Mouse (Mus musculus) intestine, embryonic 16.5 days (tissue): ENCODE results near the gene 4930452B06Rik. TPM values are rescaled to one million over a fixed set of nuclear protein-coding genes. Genes with fewer than 3 reads are reported as not detected.

Experiments used
- ATAC-seq: fragments of 200-750 bp; cut with Nextera tagmentation; 2 replicates; pipeline ENCODE4 v1.8.0; 2017; ENCODE audit warnings: moderate TSS enrichment, moderate library complexity
- H3K27ac ChIP-seq: fragments of 300-500 bp; sonication (generic); 2 replicates; pipeline ENCODE4 v1.5.1; 2014; ENCODE audit warnings: mild to moderate bottlenecking, low read length
- H3K27me3 ChIP-seq: fragments of 300-500 bp; sonication (generic); replicated peaks from 2 replicates; pipeline ENCODE4 v1.6.1; 2014; ENCODE audit warnings: low read length, control low read depth, mixed read lengths; ENCODE audit not compliant: control insufficient read depth, insufficient read depth
- H3K36me3 ChIP-seq: fragments of 300-500 bp; sonication (generic); 2 replicates; pipeline ENCODE4 v1.6.1; 2014; ENCODE audit warnings: low read length, control low read depth; ENCODE audit not compliant: control insufficient read depth, insufficient read depth
- H3K4me1 ChIP-seq: fragments of 300-500 bp; sonication (generic); 2 replicates; pipeline ENCODE4 v1.6.1; 2014; ENCODE audit warnings: low read length, control low read depth, mixed read lengths; ENCODE audit not compliant: control insufficient read depth, insufficient read depth
- H3K4me2 ChIP-seq: fragments of 300-500 bp; sonication (generic); 2 replicates; pipeline ENCODE4 v1.6.1; 2014; ENCODE audit warnings: low read depth, low read length, control low read depth
- H3K4me3 ChIP-seq: fragments of 300-500 bp; sonication (generic); 2 replicates; pipeline ENCODE4 v1.5.1; 2014; ENCODE audit warnings: mild to moderate bottlenecking, low read length
- H3K9ac ChIP-seq: fragments of 300-500 bp; sonication (generic); 2 replicates; pipeline ENCODE4 v1.6.1; 2014; ENCODE audit warnings: low read depth, low read length
- H3K9me3 ChIP-seq: fragments of 300-500 bp; sonication (generic); 2 replicates; pipeline ENCODE4 v1.6.1; 2016; ENCODE audit warnings: low read length, control low read depth; ENCODE audit not compliant: control insufficient read depth
- WGBS: fragments of 180-500 bp; shearing (Covaris S2); extraction: QIAGEN DNeasy Blood & Tissue Kit; methylation state at CpG from one replicate; pipeline ENCODE4 v1.1.7; 2014; 5-methylcytosine and 5-hydroxymethylcytosine counted together
- polyA plus RNA-seq: library from polyadenylated mRNA; unstranded; fragments of >200 nt; fragmentation: Nextera tagmentation; extraction: Ambion mirVana; gene quantifications from 2 replicates; pipeline ENCODE4 v1.2.1, GENCODE M21; 2015

The 4930452B06Rik gene
- polyA plus RNA-seq, 1 experiment from 2014 or later = 4.9 TPM

DNA sequence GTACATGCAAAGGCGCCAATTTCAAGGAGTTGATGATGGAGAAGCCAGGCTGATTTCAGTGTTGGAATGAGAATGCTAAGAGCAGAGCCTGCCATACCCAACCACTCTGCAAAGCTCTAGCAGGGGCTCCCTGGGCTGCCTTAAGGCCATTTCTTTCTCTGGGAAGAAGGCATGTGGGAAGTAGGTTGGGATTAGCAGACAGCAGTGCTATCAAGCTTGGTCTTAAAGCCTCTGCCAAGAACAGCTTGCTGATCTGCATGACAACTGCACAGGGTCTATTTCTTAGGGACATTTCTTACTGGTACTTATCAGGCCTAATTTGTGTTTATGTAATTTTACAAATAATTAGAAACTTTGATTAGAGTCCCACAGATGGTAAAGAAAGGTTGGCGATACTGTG is 161.8 kb downstream of the 4930452B06Rik start:
- Histone ChIP-seq H3K9ac (no peak overlapping the region), H3K4me1 (no peaks in the 10 kb centered on the region), H3K27ac (no peak overlapping the region), H3K27me3 (no peaks in the 10 kb centered on the region), H3K4me3 (no peak overlapping the region), H3K36me3 (no peaks in the 10 kb centered on the region), H3K4me2 (no peak overlapping the region), H3K9me3 (no peaks in the 10 kb centered on the region)
- ATAC-seq = no peak
- 89% methylated on average over 2 of the region's 2 CpGs for WGBS

GRCm38 (mm10) chr14:8503345-8503744 is 162.7 kb downstream of the 4930452B06Rik start:
- no peak overlapping the region for H3K9ac ChIP-seq
- H3K4me3 ChIP-seq = no peak overlapping the region
- H3K9me3 ChIP-seq = no peaks in the 10 kb centered on the region
- no peak overlapping the region for H3K27ac ChIP-seq
- no peaks in the 10 kb centered on the region for H3K36me3 ChIP-seq
- 90% methylated on average over 3 of the region's 3 CpGs for WGBS
- no peaks in the 10 kb centered on the region for H3K4me1 ChIP-seq
- no peaks in the 10 kb centered on the region for H3K27me3 ChIP-seq
- H3K4me2 ChIP-seq = no peak overlapping the region
- ATAC-seq = no peak

- Histone ChIP-seq H3K27ac (no peak overlapping the region), H3K4me2 (no peak overlapping the region), H3K27me3 (no peaks in the 10 kb centered on the region), H3K9me3 (no peaks in the 10 kb centered on the region), H3K36me3 (no peaks in the 10 kb centered on the region), H3K9ac (no peak overlapping the region), H3K4me1 (no peaks in the 10 kb centered on the region), H3K4me3 (no peak overlapping the region)
- WGBS = 92% methylated on average over 5 of the region's 5 CpGs
- no peak for ATAC-seq
Observed at GRCm38 (mm10) chr14:8502496-8502895, 163.5 kb downstream of the 4930452B06Rik start.

DNA sequence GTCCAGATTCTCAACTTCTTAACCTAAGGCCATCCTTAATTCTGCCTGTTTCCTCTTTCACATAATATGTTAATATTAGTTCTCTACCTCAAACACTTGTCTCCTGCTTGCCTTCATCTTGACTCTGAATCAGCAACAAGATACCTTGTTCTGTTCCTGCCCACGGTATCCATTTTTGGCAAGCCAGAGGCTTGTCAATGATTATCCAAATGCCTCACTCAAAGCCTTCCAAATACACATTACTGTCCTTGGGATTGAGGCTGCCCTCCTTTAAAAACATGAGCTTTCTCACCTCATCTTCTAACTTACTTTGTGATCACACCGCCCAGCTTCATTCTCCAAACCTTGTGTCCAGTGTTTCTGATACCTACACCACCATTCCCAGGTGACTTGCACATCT is 170.3 kb downstream of the 4930452B06Rik start:
- H3K4me2 ChIP-seq = no peak overlapping the region
- H3K4me1 ChIP-seq = no peaks in the 10 kb centered on the region
- no peak overlapping the region for H3K9ac ChIP-seq
- H3K4me3 ChIP-seq = no peak overlapping the region
- WGBS = 76% methylated on average over 2 of the region's 2 CpGs
- no peaks in the 10 kb centered on the region for H3K9me3 ChIP-seq
- ATAC-seq = no peak
- no peaks in the 10 kb centered on the region for H3K36me3 ChIP-seq
- no peak overlapping the region for H3K27ac ChIP-seq
- no peaks in the 10 kb centered on the region for H3K27me3 ChIP-seq

DNA sequence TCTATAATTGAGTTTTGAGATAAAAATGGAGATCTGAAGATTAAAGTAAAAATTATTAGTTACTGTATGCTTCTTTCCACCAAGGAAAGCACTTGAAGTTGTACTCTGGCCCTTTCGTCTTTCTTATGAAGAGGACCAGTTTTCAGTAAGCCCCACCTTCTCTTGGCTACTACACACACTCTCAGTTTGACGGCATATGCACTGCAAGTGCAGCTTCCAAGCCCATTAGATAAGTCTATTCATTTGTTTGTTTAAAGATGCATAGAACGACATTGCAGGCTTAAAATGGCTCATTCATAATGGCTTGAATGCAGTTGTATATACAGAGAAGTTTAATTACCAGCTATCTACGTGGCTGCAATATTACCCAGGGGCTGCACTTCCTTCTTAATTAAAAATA is 171.1 kb downstream of the 4930452B06Rik start:
- H3K27ac ChIP-seq = no peak overlapping the region
- 51% methylated on average over 4 of the region's 4 CpGs for WGBS

GRCm38 (mm10) chr14:8494260-8494659 is 171.8 kb downstream of the 4930452B06Rik start:
- no peaks in the 10 kb centered on the region for H3K4me1 ChIP-seq
- no peaks in the 10 kb centered on the region for H3K9me3 ChIP-seq
- H3K9ac ChIP-seq = no peak overlapping the region
- no peak overlapping the region for H3K4me3 ChIP-seq
- H3K27me3 ChIP-seq = no peaks in the 10 kb centered on the region
- WGBS = 78% methylated on average over 1 of the region's 1 CpGs
- no peak overlapping the region for H3K4me2 ChIP-seq
- H3K27ac ChIP-seq = no peak overlapping the region
- no peak for ATAC-seq
- H3K36me3 ChIP-seq = no peaks in the 10 kb centered on the region

More for the DNA sequence above, 171.1 kb downstream of the 4930452B06Rik start:
- no peaks in the 10 kb centered on the region for H3K27me3 ChIP-seq
- no peaks in the 10 kb centered on the region for H3K9me3 ChIP-seq
- no peak overlapping the region for H3K4me2 ChIP-seq
- H3K9ac ChIP-seq = no peak overlapping the region
- H3K36me3 ChIP-seq = no peaks in the 10 kb centered on the region
- no peak for ATAC-seq
- H3K4me1 ChIP-seq = no peaks in the 10 kb centered on the region
- no peak overlapping the region for H3K4me3 ChIP-seq

DNA sequence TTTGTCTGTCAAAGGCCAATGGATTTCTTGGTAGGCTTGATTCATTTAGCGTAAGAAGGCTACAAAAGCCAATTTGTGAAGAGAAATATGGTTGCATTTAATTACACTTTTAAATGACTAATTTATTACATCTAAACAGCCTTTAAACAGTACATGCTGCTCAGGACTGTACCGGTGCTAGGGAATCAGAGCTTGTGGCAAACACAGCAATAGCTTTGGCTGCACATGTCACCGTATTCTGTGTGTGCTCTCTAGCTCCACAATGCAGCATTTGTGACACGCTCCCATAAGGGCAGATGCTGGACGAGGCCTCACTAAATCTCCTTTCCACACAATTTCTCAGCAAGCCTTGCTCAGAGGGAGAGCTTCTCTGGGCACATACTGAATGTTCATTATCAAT is 187.9 kb downstream of the 4930452B06Rik start:
- Histone ChIP-seq H3K4me3 (no peak overlapping the region), H3K36me3 (no peaks in the 10 kb centered on the region), H3K4me2 (no peak overlapping the region), H3K9ac (no peak overlapping the region), H3K27ac (no peak overlapping the region), H3K4me1 (no peaks in the 10 kb centered on the region), H3K27me3 (no peaks in the 10 kb centered on the region), H3K9me3 (no peaks in the 10 kb centered on the region)
- 78% methylated on average over 5 of the region's 5 CpGs for WGBS
- no peak for ATAC-seq

GRCm38 (mm10) chr14:8477348-8477747 is 188.7 kb downstream of the 4930452B06Rik start:
- WGBS = 73% methylated on average over 8 of the region's 8 CpGs
- H3K9ac ChIP-seq = no peak overlapping the region

DNA sequence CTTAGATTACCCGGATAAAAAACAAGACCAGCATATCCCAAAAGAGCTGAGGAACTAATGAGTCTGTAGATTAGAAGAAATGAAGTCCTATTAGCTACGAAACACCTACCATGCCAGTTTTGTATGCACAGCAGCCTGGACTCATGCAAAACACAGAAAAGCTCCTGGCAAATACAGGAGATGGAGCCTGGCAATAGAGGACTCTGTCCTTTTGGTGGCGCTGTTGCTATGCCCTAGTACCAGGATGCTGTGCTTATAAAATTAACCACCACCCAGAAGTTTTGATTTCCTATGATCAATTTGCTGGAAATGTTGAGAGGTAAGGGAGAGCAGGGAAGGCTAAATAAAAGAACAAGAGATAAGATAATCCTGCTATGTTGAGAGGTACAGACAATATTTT is 189.4 kb downstream of the 4930452B06Rik start:
- 73% methylated on average over 3 of the region's 3 CpGs for WGBS
- no peaks in the 10 kb centered on the region for H3K9me3 ChIP-seq
- H3K27me3 ChIP-seq = no peaks in the 10 kb centered on the region
- H3K27ac ChIP-seq = no peak overlapping the region
- no peak overlapping the region for H3K4me3 ChIP-seq
- H3K4me1 ChIP-seq = no peaks in the 10 kb centered on the region
- H3K36me3 ChIP-seq = no peaks in the 10 kb centered on the region
- no peak overlapping the region for H3K4me2 ChIP-seq
- no peak for ATAC-seq
- no peak overlapping the region for H3K9ac ChIP-seq

More at GRCm38 (mm10) chr14:8477348-8477747, 188.7 kb downstream of the 4930452B06Rik start:
- no peak overlapping the region for H3K4me3 ChIP-seq
- H3K27ac ChIP-seq = no peak overlapping the region
- H3K4me1 ChIP-seq = no peaks in the 10 kb centered on the region
- H3K9me3 ChIP-seq = no peaks in the 10 kb centered on the region
- no peaks in the 10 kb centered on the region for H3K36me3 ChIP-seq
- no peaks in the 10 kb centered on the region for H3K27me3 ChIP-seq
- no peak for ATAC-seq
- H3K4me2 ChIP-seq = no peak overlapping the region

DNA sequence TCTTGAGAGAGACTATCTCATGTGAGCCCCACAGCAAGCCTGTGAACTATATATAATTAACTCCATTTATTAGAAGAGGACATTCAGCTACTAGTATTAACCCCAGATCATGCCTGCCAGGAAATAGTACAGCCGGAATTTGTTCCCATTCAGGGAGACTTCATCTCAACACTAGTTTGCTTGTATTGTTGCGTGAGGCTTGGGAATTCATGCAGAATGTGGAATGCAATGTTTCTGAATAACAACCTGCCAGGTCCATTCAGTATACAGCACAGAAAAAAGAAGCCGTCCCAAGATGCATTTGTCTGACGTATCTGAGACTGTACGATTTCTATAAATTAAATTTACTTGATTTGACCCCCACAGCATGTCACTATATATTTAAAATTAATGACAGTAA is 190.2 kb downstream of the 4930452B06Rik start:
- H3K36me3 ChIP-seq = no peaks in the 10 kb centered on the region
- no peak overlapping the region for H3K9ac ChIP-seq
- no peak for ATAC-seq
- no peak overlapping the region for H3K4me3 ChIP-seq
- 84% methylated on average over 5 of the region's 5 CpGs for WGBS
- no peaks in the 10 kb centered on the region for H3K9me3 ChIP-seq
- no peak overlapping the region for H3K27ac ChIP-seq
- H3K4me1 ChIP-seq = no peaks in the 10 kb centered on the region
- H3K27me3 ChIP-seq = no peaks in the 10 kb centered on the region
- H3K4me2 ChIP-seq = no peak overlapping the region
